Mouse (Mus musculus) heart, postnatal 4 days (tissue): ENCODE data around the gene G430095P16Rik. TPM values are rescaled to one million over a fixed set of nuclear protein-coding genes. Genes with fewer than 3 reads are reported as not detected.

Experiments used
- DNase-seq: peaks from one replicate; pipeline ENCODE4 v3.0.0; 2021
- total RNA-seq, 2 experiments: library from RNA; stranded (reverse); gene quantifications; 2 replicates each; pipeline ENCODE4 v1.2.3; 2021

Gene G430095P16Rik
- total RNA-seq, 2 experiments from 2014 or later: 1.1 to 1.3 TPM

DNA sequence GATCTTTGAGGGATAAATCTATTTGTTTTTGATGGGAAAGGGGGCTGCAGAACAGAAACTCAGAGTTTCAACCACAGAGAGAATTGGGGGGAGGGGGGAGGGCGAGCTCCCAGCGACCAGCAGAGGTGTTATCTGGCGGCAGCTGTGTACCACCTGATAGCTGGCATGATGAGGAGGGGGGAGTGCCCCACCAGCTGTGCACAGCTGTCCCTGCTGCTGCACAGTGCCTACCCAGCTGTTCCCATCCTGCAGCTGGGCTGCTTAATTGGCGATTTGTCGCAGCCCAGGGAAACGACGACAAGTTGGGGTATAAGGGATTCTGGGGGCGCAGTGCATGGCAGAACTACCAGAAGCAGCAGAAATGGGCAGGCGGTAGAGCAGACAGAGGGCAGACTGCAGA lies 1.9 kb downstream of the G430095P16Rik start:
- no peak for DNase-seq

DNA sequence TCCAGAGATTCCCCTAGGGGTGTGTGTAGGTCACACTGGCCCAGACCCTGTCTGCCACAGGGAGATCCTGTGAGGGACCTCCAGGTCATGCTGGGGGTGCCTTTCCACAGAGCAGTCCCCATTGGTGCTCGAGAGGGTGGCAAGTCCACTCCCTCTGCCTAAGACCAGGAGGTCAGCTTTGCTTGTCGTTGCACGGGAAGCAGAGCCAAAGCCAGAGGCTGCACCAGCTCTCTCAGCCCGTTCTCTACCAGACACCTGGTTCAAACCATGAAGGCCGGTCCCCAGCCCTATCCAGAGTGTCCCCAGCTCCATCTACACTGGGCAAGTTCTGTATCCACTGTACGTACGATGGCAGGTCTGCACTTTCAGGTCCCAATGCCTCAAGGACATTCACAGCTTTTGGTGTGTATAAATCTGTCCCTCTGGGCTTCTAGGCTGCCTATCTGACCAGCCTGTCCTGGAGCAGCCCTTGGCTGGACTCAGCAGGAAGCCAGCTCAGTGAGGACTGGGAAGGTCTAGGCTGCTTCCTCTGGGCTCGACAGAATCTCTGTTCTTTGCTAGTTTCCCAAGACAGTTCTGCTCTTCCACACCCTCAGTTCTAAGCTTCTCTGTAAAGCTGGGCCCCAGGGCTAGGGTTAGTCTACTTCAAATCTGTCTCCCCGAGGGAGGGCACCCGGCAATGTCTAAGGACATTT lies 2.6 kb downstream of the G430095P16Rik start:
- DNase-seq: no peak

DNA sequence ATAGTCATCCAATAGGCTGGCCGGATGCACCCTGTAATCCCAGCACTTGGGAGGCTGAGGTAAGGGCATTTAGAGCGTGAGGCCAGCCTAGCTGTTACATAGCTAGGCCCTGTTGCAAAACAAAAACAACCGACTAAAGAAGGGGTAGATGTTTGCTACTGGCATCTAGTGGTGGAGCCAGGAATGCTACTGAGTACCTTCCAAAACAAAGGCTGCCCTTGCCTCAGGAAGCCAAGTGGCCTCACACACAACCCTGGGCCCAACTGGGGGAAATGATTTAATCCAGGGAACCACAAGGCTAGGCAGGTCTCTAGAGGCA lies 3.1 kb downstream of the G430095P16Rik start:
- peak; percentile 54 for DNase-seq

DNA sequence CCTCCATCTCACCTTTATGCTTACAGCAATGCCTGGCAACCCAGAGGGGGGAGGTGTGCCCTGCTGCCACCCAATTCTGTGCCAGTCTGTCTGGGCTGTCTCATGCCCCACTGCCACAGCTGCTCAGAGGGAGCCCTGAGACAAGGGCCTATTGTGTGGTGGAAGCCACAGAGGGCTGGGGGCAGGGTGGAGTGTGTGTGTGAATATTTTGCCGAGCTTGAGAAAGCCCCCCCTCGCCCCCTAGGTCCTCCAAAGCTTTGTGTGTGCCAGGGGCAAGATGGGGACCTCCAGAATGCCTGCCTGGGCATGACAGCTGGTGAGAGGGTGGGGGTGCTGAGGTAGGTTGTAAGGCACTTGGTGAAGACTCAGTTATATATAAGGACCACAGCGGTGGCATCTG lies 5.7 kb downstream of the G430095P16Rik start:
- no peak for DNase-seq

DNA sequence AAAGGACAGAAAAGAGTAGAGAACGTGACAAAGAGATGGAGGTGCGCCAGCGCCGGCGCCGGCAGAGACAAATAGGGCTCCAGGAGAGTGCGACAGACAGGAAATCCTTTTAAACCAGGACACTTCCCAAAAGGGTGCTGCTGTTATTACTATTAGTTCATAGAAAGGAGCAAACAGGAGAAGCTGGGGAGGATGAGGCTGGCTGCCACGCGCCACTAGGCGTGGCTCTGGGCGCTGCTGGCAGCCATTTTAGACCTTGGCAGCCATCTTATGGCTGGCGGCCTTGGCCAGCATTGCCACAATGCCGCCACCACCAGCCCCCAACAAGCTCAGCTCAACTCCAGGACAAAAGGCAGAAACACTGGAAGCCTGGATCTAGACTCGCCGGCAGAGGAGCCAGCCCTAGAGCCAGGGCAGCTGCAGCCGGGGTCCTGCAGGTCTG lies 7.1 kb downstream of the G430095P16Rik start:
- peak; percentile 58 for DNase-seq

DNA sequence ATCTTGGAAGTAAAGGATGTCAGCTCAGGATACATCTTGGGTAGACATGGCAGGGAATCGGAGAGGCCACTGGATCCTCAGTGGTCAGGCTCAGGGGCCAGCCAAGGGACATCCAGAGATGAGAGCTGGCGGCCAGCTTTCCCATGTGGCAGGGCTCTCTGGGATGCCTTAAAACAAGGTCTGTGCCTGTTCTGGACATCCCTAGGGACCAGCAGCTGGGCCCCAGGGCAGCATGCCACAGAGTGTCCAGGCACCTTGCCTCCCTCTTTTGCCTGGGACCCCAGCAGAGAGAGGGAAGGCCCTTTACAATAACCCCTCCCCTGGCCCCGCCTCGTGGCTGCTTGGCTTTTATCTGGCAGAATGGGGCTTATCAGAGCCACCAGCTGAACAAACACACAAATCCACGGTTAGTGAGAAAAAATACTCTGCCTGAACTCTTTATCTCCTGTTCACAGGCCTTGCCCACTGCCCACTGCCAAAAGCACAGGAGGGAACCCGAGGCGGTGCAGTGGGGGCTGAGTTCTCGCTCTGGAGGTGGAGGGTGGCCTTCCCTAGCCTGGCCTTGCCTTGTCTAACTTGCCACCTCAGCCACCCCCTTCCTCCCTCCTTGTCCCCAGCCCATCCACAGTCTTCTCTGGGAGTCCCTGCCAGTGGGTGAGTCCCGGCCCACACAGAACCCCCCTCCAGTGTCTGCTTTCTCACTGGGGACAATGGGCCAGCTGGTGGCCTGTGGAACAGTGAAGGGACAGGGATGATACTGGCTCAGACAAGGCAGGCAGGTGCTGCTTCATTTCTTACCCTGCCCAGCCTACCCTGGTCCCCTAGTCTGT lies 7.9 kb downstream of the G430095P16Rik start:
- peak; percentile 74 for DNase-seq

DNA sequence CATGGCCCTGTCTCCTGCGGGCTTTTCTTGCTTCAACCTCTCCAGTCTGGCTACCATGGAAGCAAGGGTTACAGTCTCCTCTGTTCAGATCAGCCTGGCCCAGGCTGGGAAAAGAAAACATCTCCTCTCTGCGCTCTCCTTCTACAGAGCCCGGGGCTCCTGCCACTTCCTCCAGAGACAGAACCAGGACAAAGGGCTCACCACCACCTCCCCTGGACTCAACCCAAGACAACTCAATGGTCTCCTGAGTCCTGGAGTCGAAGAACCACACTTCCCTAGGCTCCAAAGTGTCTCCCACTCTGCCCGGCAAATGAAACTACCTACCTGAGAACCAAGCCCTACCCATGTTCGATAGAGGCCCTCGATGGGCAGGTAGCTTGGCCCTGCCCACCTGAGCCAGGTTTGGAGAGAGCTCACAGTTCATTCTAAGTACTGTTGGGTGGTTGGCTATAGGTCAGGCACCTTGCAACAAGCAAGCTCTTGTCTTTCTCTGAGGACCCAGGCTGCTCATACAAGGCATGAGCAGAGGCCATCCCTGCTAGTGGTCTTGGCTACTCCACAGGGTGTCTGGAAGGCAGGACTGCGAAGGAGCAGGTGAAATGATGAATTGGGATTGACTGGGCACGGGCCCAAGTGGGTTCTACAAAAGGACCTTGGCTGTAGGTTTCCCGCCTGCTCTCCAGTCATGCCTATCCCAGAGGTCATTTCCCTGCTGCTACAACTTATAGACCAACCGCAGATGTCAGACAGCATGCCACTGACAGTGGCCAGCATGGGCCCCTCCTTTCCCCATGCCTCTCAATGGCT lies 8.8 kb downstream of the G430095P16Rik start:
- no peak for DNase-seq

DNA sequence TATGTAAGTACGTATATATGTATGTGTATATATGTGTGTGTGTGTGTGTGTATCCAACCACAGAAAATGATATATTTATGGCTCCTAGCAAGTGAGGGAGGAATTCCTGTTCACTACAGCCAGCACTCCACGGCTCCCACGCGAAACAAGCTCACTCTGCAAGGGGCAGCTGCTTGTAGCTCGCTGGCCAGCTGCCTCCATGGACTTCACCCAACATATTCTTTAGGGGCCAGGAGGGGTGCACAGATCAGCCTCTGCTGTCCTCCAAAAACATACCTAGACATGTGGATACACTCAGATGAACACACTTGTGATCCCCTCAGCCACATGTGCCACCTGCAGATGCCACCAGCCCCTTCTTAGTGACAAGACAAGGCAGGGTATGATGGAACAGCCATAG lies 9.7 kb downstream of the G430095P16Rik start:
- DNase-seq: peak; percentile 49

DNA sequence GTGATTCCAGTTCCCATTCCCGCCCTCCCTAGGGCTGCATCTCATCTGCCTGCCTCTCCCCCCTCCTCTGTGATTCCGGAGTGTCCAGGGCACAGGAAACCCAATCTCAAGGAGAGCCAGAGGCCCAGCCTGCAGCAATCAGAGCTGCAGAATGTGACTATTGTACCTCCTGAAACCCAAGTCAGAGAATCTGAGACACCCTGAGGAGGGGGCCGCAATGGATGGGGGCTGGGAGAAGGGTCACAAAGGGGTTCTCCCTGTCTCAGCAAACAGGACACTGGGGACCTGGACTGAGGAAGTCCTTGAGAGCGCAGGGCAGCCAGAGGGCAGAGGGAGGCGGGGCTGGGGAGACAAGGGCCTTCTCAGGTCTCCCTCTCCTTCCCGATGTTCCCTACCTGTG lies 10.2 kb downstream of the G430095P16Rik start:
- DNase-seq: no peak

DNA sequence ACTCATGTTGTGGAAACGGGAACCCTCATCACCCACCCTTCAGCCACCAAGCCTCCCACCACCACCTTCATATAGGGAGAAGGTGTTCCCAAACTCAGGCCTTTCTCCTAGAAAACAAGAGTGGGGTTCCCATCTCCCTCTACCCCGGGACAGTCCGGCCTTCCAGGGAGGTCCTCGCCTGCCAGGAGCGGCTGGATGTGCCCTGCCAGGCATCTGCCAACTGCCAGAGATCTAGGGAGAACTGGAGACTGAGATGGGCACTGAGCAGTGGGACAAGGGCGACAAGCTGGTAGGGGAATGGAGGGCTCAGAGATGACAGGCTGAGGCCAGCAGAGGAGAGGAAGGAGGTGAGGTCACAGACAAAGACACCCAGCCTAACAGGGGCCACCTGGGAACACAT lies 11.2 kb downstream of the G430095P16Rik start:
- no peak for DNase-seq

DNA sequence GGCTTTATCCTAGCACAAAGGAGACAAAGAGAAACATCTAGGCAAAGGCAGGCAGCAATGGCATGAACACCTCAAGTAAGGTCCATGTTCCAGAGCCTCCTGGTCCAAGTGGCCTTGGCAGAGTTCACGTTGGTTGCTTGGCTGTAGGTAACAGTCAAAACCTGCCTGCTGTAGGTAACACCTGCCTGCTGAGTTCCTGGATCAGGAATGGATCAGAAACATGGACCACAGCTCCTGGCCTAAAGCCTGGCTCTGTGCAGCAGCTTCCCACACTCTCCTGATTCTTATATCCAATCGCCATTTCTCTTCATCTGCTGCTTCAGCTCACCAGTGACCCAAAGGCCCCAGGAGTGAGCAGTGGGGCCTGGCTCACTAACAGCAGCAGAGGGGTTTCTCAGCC lies 11.9 kb downstream of the G430095P16Rik start:
- DNase-seq: no peak

DNA sequence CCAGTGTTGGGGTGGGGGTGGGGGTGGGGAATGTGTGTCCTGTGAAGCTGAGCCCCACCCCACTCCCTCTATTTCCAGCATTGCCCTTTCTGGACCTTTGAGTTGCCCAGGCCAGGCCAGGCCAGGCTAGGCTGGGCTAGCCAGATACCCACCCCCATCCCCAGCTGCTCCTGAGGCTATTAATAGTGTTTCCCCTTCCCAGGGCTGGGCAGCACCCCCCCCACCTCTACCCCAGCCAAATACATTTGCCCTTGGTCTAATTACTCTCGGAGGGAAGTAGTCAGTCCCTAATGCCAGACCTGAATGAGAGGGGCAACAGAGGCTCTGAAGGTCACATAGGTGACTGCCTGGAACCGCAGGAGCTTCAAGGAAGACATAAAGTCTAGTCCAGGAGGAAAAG lies 12.8 kb downstream of the G430095P16Rik start:
- peak; percentile 56 for DNase-seq

DNA sequence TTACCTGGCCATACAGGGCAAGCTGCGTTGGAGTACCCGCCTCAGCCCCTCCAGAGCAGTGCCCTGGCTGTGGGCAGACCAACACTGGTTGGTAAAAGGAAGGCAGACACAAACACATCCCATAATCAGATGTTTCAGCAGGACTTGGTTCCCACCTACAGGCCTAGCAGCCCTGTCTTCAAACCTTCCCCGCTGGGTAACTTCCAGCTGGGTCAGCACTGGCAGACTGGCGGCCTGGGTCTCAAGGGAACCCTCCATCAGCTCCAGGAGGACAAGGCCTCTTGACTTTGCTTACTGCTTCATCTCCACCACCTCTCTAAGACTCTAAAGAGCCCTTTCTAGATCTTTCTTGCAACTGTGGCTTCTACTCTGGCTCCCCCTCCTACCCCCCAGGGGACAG lies 13.7 kb downstream of the G430095P16Rik start:
- no peak for DNase-seq

DNA sequence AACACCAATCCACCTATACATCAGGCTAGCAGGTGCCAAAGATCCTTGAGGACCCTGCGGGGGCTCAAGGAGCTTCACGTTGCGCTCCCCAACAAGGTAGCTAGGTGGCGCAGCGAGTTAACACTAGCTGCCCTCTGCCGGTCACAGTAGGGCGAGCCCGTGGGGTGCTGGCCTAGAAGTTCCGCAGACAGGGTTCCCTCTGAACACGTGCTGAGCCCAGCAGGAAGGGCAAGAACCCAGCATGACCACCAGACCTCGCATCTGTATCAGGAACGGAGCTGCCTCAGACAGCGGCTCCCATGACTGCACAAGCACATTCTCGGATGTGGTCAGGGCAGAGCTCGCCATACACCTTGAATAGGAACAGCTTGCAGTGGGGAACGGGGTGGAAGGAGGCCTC lies 14.8 kb downstream of the G430095P16Rik start:
- peak; percentile 88 for DNase-seq

DNA sequence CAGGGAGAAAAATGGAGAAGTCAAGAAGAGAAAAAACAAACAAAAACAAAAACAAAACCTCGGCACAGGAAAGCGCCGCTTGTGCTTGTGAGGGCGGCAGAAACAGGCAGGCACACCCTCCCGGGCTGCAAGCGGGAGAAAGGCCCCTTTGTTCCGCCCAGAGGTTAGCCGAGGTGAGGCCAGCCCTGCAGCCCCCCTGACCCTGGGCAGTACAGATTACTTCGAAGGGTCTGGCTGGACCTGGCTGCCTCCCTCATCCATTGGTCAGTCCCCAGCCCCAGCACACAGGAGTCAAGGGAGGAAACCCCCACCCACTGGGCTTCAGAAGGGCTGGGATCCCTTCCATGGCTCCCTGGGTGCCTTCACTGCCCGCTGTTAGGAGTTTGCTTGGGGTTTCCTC lies 15.5 kb downstream of the G430095P16Rik start:
- DNase-seq: no peak

DNA sequence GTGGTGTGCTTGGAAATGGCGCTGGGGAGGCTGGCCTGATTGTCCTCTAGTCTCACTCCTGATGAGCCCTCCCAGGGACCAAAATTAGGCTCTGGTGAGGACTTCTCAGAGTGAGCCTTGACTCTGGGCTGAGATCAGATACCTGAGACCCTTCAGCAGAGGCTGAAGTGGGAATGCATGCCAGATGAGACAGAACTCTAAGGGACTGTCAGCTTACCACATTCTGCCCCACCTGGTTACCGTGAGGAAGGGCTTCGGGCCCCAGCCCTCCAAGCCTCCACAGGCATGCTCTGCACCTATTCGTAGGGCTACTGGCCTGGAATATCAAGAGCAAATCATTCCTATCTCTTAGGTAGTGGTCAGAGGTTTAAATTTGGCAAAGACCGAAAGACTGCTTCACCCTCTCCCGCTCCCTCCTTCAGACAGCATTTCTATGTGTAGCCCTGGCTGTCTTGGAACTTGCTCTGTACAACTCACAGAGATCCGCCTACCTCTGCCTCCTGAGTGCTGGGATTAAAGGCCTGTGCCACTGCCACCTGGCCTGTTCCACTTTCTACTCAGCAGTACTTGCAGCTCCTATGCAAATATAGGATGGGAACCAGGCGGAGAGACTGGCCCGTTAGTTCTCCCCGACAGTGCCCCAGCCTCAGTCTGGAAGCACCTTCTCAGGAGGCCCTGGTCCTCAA lies 16.1 kb downstream of the G430095P16Rik start:
- no peak for DNase-seq

DNA sequence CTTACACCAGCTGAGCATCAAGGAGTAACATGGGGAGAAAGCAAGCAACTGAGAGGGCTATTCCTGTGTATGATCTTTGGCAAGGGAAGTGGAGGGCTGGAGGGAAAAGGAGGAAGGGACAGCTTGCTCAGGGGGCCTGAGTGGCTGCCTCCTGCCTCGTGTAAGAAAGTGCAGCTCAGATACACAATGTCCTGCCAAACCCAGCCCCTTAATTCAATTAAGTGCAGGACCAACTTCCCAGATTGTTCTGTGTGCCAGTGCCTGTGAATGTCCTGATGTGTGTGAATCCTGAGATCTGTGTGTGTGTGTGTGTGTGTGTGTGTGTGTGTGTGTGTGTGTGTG lies 16.6 kb downstream of the G430095P16Rik start:
- DNase-seq: no peak

DNA sequence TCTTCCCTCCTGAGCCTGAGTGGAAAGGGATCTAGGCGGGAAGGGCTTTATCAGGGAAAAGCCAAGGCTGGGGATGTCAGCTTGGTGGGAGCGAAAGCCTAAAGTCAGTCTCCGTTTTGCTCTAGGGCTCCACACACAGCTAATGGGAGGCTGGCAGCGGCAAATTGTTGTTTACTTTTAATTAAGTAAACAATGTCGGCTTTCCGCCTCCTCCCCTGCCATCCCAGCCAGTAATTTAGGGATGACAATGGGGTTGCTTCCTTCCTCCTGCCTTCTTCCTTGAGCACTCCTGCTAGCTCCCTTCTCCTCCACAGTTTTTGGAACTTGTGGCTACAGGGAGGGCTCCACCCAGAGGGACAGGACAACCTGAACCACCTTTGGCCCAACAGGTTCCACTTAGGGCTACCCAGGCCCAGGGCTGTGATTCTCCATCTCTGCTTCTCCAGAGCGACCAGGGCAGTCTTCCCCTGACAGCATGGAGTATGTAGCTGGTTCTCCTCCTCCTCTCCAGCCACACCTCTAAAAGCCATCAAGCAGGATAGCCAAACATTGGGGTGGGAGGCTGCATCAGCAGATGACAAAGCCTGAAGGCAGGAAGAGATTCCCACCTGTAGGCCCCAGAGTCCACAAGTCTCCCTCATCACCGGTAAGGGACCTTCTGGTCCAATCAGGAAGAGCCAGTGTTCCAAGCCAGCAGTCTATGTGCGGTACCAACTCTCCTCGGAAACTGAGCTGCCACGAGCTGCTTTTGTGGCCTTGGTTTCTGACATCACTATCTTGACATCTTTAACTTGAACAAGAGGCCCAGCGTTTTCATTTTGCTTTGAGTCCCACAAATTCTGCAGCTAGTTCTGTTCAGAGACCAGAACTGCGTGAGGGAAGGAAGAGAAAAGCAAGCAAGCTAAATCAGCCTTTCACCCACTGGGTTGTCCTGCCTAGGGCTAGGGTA lies 18.4 kb downstream of the G430095P16Rik start:
- no peak for DNase-seq

DNA sequence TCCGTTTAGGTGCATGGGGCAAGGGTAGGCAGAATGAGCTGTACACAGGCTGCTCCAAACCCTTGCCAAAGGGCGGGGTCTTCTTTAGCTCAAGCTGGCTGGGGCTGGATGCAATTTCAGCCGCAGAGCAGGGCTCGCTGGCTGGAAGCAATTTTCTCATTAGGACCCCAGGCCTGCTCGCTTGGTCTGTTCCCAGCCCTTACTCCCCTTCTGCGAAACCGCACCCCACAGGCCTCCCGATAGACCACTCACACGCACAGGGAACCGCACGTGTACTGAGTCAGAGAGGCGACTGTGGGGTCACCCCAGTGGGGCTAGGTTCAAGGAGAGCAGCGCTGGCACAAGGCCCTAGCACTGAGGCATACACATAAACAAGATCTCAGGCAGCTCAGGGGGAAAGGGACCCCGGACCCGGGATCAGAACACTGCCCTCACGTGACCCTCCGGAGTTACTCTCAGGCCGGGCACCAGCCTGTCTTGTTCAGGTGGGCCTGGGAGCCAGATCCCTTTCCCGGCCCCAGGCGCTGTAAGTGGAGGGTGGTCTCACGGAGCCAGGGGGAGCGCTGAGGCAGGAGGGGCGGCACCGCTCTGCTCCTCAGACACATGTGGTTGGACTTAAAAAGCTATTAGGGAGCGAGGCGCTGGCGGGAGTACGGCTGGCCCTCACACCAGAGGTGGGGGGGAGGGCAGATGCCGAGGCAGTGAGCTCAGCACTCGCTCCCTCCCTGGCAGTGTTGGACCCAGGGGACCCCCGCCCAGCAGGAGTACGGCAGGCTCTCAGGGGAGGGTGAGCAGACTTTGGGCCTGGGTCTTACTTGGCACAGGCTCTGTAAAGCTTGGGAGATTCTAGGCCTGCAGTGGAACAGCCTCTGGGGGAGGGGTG lies 19.6 kb downstream of the G430095P16Rik start:
- peak; percentile 81 for DNase-seq

DNA sequence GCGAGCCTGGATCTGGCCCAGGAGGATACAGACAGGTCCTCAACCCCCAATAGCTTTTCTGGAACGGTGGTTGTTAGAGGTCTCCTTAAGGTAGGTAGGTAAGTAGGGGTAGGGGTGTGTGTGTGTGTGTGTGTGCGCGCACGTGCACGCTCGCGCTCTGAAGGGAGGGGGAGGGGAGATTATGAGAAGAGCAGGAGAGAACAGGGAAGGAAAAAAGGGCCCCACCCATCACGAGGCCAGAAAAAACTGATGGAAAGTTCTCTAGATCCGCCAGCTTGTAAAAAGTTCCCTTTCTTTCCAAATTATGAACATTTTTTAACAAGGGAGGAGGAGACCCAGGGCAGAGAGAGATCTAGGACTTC lies 20.2 kb downstream of the G430095P16Rik start:
- no peak for DNase-seq
